Mouse (Mus musculus): ENCODE measurements around the gene Aoc2. TPM values are rescaled to one million over a fixed set of nuclear protein-coding genes. Genes with fewer than 3 reads are reported as not detected.

The Aoc2 gene
- polyA plus RNA-seq, 1 experiment from 2014 or later = 2.9 TPM

- H3K4me3 ChIP-seq = no peak overlapping the region
- no peak overlapping the region for H3K4me2 ChIP-seq
- H3K27me3 ChIP-seq (replicated peaks) = no peaks in the 10 kb centered on the region
- H3K4me1 ChIP-seq = peaks cover 3% of the 10 kb centered on the region
- H3K9ac ChIP-seq = no peak overlapping the region
- H3K36me3 ChIP-seq (replicated peaks) = peaks cover 25% of the 10 kb centered on the region
- ATAC-seq (replicated peaks) = no peak
- H3K9me3 ChIP-seq = no peaks in the 10 kb centered on the region
- no peak overlapping the region for H3K27ac ChIP-seq
- 92% methylated on average over 8 of the region's 8 CpGs for WGBS
Observed at GRCm38 (mm10) chr11:101295191-101295590, 29.7 kb upstream of the Aoc2 start.

DNA sequence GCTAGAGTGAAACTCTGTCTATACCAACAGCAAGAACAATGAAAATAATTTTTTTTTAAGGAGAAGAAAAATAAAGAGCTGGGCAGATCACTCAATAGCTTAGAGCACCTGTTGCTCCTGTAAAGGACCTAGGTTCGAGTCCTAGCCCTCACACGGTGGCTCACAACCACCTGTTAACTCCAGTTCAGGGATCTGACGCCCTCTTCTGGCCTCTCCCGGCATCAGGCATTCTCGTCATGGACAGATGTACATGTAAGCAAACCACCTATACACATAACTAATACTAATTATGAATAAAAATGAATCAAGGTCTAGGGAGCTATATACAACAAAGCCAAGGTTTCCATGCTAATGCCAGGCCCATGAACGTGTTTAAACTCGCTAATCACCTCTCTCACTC lies 24.0 kb upstream of the Aoc2 start:
- WGBS = 67% methylated on average over 7 of the region's 7 CpGs
- Histone ChIP-seq H3K27me3 (replicated peaks) (no peaks in the 10 kb centered on the region), H3K4me3 (peak overlapping the region; percentile 93), H3K27ac (no peak overlapping the region), H3K9me3 (no peaks in the 10 kb centered on the region), H3K9ac (peak overlapping the region; percentile 85; the same call in 1 of the 2 replicates), H3K36me3 (replicated peaks) (peaks cover 5% of the 10 kb centered on the region; the same call in 1 of the 2 replicates), H3K4me2 (peak overlapping the region; percentile 97), H3K4me1 (peaks cover 21% of the 10 kb centered on the region)
- ATAC-seq (replicated peaks) = no peak

DNA sequence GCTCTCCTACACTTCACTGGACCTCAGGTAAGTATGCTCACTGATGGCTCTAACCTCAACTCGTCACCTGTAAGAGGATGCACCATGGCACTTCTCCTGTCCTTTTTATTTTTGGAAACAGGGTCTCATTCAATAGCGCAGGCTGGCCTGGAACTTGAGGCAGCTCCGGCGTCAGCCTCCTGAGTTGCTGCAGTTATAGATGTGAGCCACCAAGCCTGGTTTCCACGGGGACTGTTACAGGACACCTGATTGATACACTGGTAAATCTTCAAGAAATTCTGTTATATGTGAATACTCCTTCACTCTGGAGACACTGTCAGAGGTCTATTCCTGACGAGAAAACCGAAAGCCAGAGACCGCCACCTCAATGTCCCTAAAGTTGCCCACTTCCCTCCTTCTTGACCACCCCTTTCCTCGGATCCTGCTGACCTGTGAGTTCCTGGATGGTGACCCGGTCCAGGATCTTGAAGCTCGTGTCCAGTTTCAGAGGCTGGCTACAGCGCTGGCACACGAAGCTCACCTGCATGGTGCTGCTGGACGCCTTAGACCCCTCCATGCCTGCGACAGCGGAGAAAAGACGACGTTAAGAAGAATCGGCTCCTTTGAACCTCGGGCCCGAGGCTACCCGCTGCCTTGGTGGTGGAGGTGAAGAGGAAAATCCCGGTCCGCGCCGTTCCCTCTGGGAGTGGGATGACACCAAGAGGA lies 23.4 kb upstream of the Aoc2 start:
- ATAC-seq (replicated peaks) = peak; percentile 60; the same call in 1 of the 2 replicates
- no peaks in the 10 kb centered on the region for H3K27me3 ChIP-seq (replicated peaks)
- H3K36me3 ChIP-seq (replicated peaks) = 0 out of 2 replicates have a peak, but pooled peaks cover 4% of the 10 kb centered on the region
- peak overlapping the region; percentile 77 for H3K27ac ChIP-seq
- peak overlapping the region; percentile 97 for H3K4me2 ChIP-seq
- no peaks in the 10 kb centered on the region for H3K9me3 ChIP-seq
- H3K4me3 ChIP-seq = peak overlapping the region; percentile 93
- WGBS = 17% methylated on average over 26 of the region's 26 CpGs
- H3K4me1 ChIP-seq = peaks cover 21% of the 10 kb centered on the region
- peak overlapping the region; percentile 85 for H3K9ac ChIP-seq

DNA sequence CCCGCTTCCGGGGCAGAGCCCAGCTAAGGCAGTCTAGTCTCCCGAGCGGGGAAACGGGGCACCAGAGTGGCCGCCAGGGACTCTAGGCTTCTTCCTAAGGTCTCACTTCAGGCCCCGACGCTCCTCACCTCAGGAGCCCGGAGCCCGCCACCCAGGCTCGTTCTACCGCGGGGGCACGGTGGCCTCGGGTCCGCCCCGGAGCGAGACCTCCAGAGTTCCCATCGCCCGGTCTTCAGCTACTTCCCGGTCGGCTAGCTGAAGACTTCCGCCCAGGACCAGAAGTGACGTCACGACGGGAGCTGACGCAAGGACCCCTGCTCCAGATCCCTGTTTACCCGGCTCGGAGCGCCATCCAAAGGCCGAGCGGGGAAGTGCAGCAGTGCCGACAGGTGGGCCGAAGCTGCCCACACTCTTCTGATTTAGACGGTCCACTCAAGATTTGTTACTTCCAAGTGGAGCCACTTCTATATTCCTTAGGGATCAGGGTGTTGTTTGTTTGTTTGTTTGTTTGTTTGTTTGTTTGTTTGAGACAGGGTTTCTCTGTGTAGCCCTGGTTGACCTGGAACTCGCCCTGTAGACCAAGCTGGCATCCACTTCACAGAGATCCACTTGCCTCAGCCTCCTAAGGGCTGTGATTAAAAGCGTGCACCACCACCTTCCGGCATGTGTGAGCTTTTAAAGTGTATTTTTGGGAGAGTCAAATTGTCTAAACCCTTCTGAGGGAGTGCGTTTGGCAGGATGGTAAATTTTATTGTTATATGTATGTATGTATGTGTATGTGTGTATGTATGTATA lies 22.7 kb upstream of the Aoc2 start, which contains the start of gene Becn1:
Gene Becn1 (minus strand): TSS at position 283 of the 795 bp plus-strand sequence.
- H3K36me3 ChIP-seq (replicated peaks) = 0 out of 2 replicates have a peak, but pooled peaks cover 4% of the 10 kb centered on the region
- H3K27me3 ChIP-seq (replicated peaks) = no peaks in the 10 kb centered on the region
- H3K4me2 ChIP-seq = peak within 1 kb of the TSS; percentile 97
- H3K27ac ChIP-seq = peak within 1 kb of the TSS; percentile 77
- WGBS = 7% methylated on average over 39 of the region's 39 CpGs
- H3K9me3 ChIP-seq = no peaks in the 10 kb centered on the region
- peak within 1 kb of the TSS; percentile 93 for H3K4me3 ChIP-seq
- peak within 1 kb of the TSS; percentile 85 for H3K9ac ChIP-seq
- H3K4me1 ChIP-seq = peaks cover 21% of the 10 kb centered on the region
- peak; percentile 94 for ATAC-seq (replicated peaks)

DNA sequence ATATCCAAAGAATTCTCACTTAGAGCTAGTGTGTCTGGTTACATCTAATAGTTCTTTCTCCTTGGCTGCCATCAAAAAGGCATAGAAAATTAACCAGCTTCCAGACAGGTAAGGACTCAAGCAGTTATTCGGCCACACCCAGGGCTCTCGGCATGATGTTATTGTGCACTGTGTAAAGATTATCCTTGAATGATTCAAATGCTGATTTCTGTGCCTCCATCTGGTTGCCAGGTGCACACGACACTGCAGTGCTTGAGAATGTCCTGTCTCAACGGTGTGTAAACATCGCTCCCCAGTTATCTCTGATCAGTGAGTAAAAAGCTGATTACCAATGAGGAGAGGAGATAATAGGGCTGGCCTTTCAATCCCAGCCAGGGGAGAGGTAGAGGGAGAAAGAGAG lies 17.1 kb upstream of the Aoc2 start:
- Histone ChIP-seq H3K4me3 (no peak overlapping the region), H3K27me3 (replicated peaks) (0 out of 2 replicates have a peak, but pooled peaks cover 3% of the 10 kb centered on the region), H3K36me3 (replicated peaks) (no peaks in the 10 kb centered on the region), H3K9me3 (no peaks in the 10 kb centered on the region), H3K9ac (no peak overlapping the region), H3K27ac (no peak overlapping the region), H3K4me2 (no peak overlapping the region), H3K4me1 (no peaks in the 10 kb centered on the region)
- ATAC-seq (replicated peaks) = no peak
- 30% methylated on average over 5 of the region's 5 CpGs for WGBS

GRCm38 (mm10) chr11:101311083-101311482 lies 13.8 kb upstream of the Aoc2 start:
- Histone ChIP-seq H3K4me1 (0 out of 2 replicates have a peak, but pooled peaks cover 2% of the 10 kb centered on the region), H3K36me3 (replicated peaks) (no peaks in the 10 kb centered on the region), H3K4me3 (no peak overlapping the region), H3K27ac (no peak overlapping the region), H3K4me2 (no peak overlapping the region), H3K9me3 (no peaks in the 10 kb centered on the region), H3K27me3 (replicated peaks) (0 out of 2 replicates have a peak, but pooled peaks cover 3% of the 10 kb centered on the region), H3K9ac (no peak overlapping the region)
- 91% methylated on average over 3 of the region's 3 CpGs for WGBS
- no peak for ATAC-seq (replicated peaks)

DNA sequence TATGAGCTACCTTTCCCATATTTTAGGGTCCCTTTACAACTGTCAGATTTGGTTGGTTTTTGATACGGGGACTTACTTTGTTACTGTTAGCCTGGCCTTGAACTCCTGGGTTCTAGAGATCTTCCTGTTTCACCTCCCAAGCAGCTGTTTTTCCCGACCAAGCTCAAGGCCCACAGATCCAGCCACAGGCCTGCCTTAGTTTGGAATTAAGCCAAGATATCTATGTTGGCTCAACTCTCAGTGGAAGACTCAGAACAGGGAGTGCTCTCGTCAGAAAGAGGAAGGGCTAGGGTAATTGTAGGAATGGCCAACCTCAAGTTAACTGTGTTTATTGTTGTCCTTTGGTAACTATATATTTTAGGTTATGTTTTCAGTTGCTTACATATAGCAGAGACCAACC lies 12.7 kb upstream of the Aoc2 start:
- Histone ChIP-seq H3K4me1 (peaks cover 8% of the 10 kb centered on the region), H3K4me2 (no peak overlapping the region), H3K36me3 (replicated peaks) (no peaks in the 10 kb centered on the region), H3K9me3 (no peaks in the 10 kb centered on the region), H3K9ac (no peak overlapping the region), H3K4me3 (no peak overlapping the region), H3K27ac (no peak overlapping the region), H3K27me3 (replicated peaks) (0 out of 2 replicates have a peak, but pooled peaks cover 3% of the 10 kb centered on the region)
- WGBS = 81% methylated on average over 3 of the region's 3 CpGs
- ATAC-seq (replicated peaks) = no peak

- Histone ChIP-seq H3K27ac (no peak overlapping the region), H3K4me3 (no peak overlapping the region), H3K4me2 (no peak overlapping the region), H3K36me3 (replicated peaks) (peaks cover 7% of the 10 kb centered on the region; the same call in 1 of the 2 replicates), H3K9ac (no peak overlapping the region), H3K9me3 (no peaks in the 10 kb centered on the region), H3K27me3 (replicated peaks) (no peaks in the 10 kb centered on the region), H3K4me1 (peaks cover 18% of the 10 kb centered on the region)
- ATAC-seq (replicated peaks) = no peak
- 93% methylated on average over 1 of the region's 1 CpGs for WGBS
Observed at GRCm38 (mm10) chr11:101314567-101314966, 10.3 kb upstream of the Aoc2 start.

- Histone ChIP-seq H3K9me3 (no peaks in the 10 kb centered on the region), H3K9ac (peak overlapping the region; percentile 96), H3K27ac (peak overlapping the region; percentile 85), H3K36me3 (replicated peaks) (peaks cover 13% of the 10 kb centered on the region; the same call in 1 of the 2 replicates), H3K4me3 (peak overlapping the region; percentile 96), H3K4me1 (peaks cover 18% of the 10 kb centered on the region), H3K4me2 (peak overlapping the region; percentile 92), H3K27me3 (replicated peaks) (no peaks in the 10 kb centered on the region)
- 80% methylated on average over 8 of the region's 8 CpGs for WGBS
- ATAC-seq (replicated peaks) = no peak
Observed at GRCm38 (mm10) chr11:101315082-101315650, 9.7 kb upstream of the Aoc2 start.

DNA sequence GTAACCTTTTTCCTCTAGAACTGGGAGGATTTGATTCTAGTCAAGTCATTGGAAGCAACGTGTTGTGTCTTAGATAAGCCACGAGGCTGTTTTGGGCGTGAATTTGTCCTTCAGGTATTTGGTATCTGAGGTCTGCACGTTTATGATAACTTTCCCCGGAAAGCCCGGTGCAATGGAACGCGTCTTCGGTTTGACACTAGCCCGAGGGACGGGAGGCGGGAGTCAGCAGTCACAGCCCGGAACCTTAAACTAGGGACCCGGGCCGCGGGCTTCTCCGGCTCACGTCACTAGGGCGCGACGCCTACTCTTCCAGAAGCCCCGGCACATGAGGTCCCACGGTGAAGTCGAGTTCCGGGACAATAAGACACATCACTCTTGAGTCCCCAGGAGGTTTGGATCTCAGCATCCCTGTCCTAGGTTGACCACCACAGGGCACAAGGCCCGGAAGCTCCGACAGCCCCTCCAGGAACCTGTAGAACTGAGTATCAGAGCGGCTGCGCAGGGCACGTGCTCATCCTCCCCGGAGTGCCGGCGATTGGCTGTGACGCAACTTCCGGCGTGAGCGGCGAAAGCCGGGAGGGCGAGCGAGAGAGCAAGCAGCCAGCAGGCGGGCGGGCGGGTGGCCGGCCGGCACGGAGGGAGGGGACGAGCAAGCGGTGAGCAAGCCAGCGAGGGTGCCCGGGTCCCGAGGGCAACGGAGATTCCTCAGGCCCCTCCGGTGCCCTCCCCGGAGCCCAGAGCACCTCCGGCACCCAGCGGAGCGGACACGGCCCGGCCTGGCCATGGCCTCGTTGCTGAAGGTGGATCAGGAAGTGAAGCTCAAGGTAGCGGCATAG lies 9.0 kb upstream of the Aoc2 start, which contains the start of gene Psme3:
Gene Psme3 (plus strand): TSS at position 549 of the 836 bp plus-strand sequence.
- Histone ChIP-seq H3K9me3 (no peaks in the 10 kb centered on the region), H3K27ac (peak within 1 kb of the TSS; percentile 85), H3K4me1 (peaks cover 18% of the 10 kb centered on the region), H3K36me3 (replicated peaks) (peaks cover 21% of the 10 kb centered on the region), H3K4me2 (peak within 1 kb of the TSS; percentile 92), H3K27me3 (replicated peaks) (no peaks in the 10 kb centered on the region), H3K4me3 (peak within 1 kb of the TSS; percentile 96), H3K9ac (peak within 1 kb of the TSS; percentile 96)
- under 1% methylated on average over 54 of the region's 62 CpGs for WGBS
- ATAC-seq (replicated peaks) = peak; percentile 95

- H3K27me3 ChIP-seq (replicated peaks) = no peaks in the 10 kb centered on the region
- peaks cover 18% of the 10 kb centered on the region for H3K4me1 ChIP-seq
- H3K9ac ChIP-seq = peak overlapping the region; percentile 96
- WGBS = under 1% methylated on average over 17 of the region's 17 CpGs
- H3K4me2 ChIP-seq = peak overlapping the region; percentile 92
- ATAC-seq (replicated peaks) = peak; percentile 81
- peak overlapping the region; percentile 85 for H3K27ac ChIP-seq
- no peaks in the 10 kb centered on the region for H3K9me3 ChIP-seq
- H3K36me3 ChIP-seq (replicated peaks) = peaks cover 25% of the 10 kb centered on the region
- H3K4me3 ChIP-seq = peak overlapping the region; percentile 96
Observed at GRCm38 (mm10) chr11:101316501-101316917, 8.4 kb upstream of the Aoc2 start.

All from midbrain, embryonic 15.5 days (tissue).